Mouse (Mus musculus) bone marrow, adult 2 months (tissue): Measurements from ENCODE around the gene Gtf2ird1. TPM values are rescaled to one million over a fixed set of nuclear protein-coding genes. Genes with fewer than 3 reads are reported as not detected.
A peak's percentile ranks its signal among the peaks of the same experiment; 100 is the strongest.

ENCODE experiments used
- H3K27ac ChIP-seq: fragments of 200-500 bp; 2 replicates; pipeline ENCODE4 v1.5.1; 2012; ENCODE audit warnings: low read depth, mild to moderate bottlenecking, control low read depth, inconsistent platforms, low read length; ENCODE audit not compliant: control insufficient read depth, poor library complexity, insufficient read depth
- H3K4me1 ChIP-seq: fragments of 200-500 bp; 2 replicates; pipeline ENCODE4 v1.6.1; 2011; ENCODE audit warnings: low read length; ENCODE audit not compliant: control insufficient read depth, insufficient read depth
- H3K4me3 ChIP-seq: fragments of 200-500 bp; replicated peaks from 2 replicates; pipeline ENCODE3; 2011; ENCODE audit warnings: mild to moderate bottlenecking, low read depth, low read length, control low read depth; ENCODE audit not compliant: control insufficient read depth
- CTCF ChIP-seq: fragments of 200-500 bp; IDR thresholded peaks from 2 replicates; pipeline ENCODE4 v1.5.1; 2011; ENCODE audit warnings: low read length, control low read depth; ENCODE audit not compliant: control insufficient read depth, insufficient read depth
- POLR2A ChIP-seq: fragments of 200-500 bp; IDR thresholded peaks from 2 replicates; pipeline ENCODE4 v1.6.1; 2011; ENCODE audit warnings: low read depth, mild to moderate bottlenecking, control low read depth, low read length, borderline replicate concordance; ENCODE audit not compliant: control insufficient read depth
- WGBS: fragments of 180-500 bp; shearing (Covaris S2); methylation state at CpG from one replicate; pipeline ENCODE4 v1.1.7; 2018; 5-methylcytosine and 5-hydroxymethylcytosine counted together
- polyA plus RNA-seq: library from polyadenylated mRNA; stranded (reverse); fragments of >200 nt; gene quantifications from 2 replicates; pipeline ENCODE4 v1.2.4, GENCODE M21; 2011; ENCODE audit warnings: low replicate concordance; ENCODE audit not compliant: missing spikeins, insufficient read depth, insufficient read length

Gtf2ird1 gene
- polyA plus RNA-seq, 1 experiment, result 13.1 TPM

GRCm38 (mm10) chr5:134312691-134313450 is 143.6 kb downstream of the Gtf2ird1 start:
- WGBS, result 5% methylated on average over 19 of the region's 19 CpGs
- H3K4me1 ChIP-seq, result no peaks in the 10 kb centered on the region
- peak overlapping the region; percentile 95 for H3K27ac ChIP-seq
- no peak for TF ChIP-seq CTCF
- no peak for TF ChIP-seq POLR2A
- peak overlapping the region; percentile 100 for H3K4me3 ChIP-seq

GRCm38 (mm10) chr5:134311894-134312411 is 144.6 kb downstream of the Gtf2ird1 start:
- 80% methylated on average over 6 of the region's 6 CpGs for WGBS
- H3K4me1 ChIP-seq, result no peaks in the 10 kb centered on the region
- TF ChIP-seq CTCF, result no peak
- TF ChIP-seq POLR2A, result no peak
- no peak overlapping the region for H3K27ac ChIP-seq
- no peak overlapping the region for H3K4me3 ChIP-seq

- Histone ChIP-seq H3K27ac (no peak overlapping the region), H3K4me1 (no peaks in the 10 kb centered on the region), H3K4me3 (no peak overlapping the region)
- WGBS, result 92% methylated on average over 9 of the region's 9 CpGs
- TF ChIP-seq CTCF (no peak), POLR2A (no peak)
Observed at GRCm38 (mm10) chr5:134310201-134310600, 146.3 kb downstream of the Gtf2ird1 start.

GRCm38 (mm10) chr5:134309345-134309744 is 147.2 kb downstream of the Gtf2ird1 start:
- no peaks in the 10 kb centered on the region for H3K4me1 ChIP-seq
- 94% methylated on average over 1 of the region's 1 CpGs for WGBS
- H3K27ac ChIP-seq, result no peak overlapping the region
- H3K4me3 ChIP-seq, result no peak overlapping the region
- TF ChIP-seq CTCF (no peak), POLR2A (no peak)

Other genes with a start within 250 kb of the Gtf2ird1 start
- gene Ncf1, start 227.1 kb downstream of the Gtf2ird1 start, polyA plus RNA-seq, result 78.6 and 222 TPM in 2 replicates
- gene Gtf2i, start 142.0 kb downstream of the Gtf2ird1 start, polyA plus RNA-seq, result 20.6 and 41.4 TPM in 2 replicates
- 5.6 and 7.9 TPM in 2 replicates for gene Clip2, start 95.7 kb upstream of the Gtf2ird1 start, polyA plus RNA-seq
- not detected in 2 replicates for gene Syna, start 103.5 kb upstream of the Gtf2ird1 start, polyA plus RNA-seq
- 158 and 241 TPM in 2 replicates for gene Rfc2, start 124.7 kb upstream of the Gtf2ird1 start, polyA plus RNA-seq
- gene Lat2, start 158.3 kb upstream of the Gtf2ird1 start, polyA plus RNA-seq, result 29.7 and 70.2 TPM in 2 replicates
- 90.3 and 101 TPM in 2 replicates for gene Eif4h, start 182.8 kb upstream of the Gtf2ird1 start, polyA plus RNA-seq
- 5.9 and 8.6 TPM in 2 replicates for gene Limk1, start 231.9 kb upstream of the Gtf2ird1 start, polyA plus RNA-seq